Mouse (Mus musculus) stomach, postnatal 0 days (tissue): ENCODE results near the gene Pde1c.

Source experiments
- CTCF ChIP-seq: IDR thresholded peaks from 2 replicates; pipeline ENCODE4 v1.5.1; 2016; ENCODE audit warnings: antibody characterized with exemption, low read depth, mild to moderate bottlenecking, moderate library complexity
- EP300 ChIP-seq: optimal IDR thresholded peaks from 2 replicates; pipeline ENCODE3; 2016; ENCODE audit warnings: antibody characterized with exemption

GRCm38 (mm10) chr6:56523938-56524866, 44.7 kb downstream of the Pde1c start:
- TF ChIP-seq CTCF: no peak
- no peak for TF ChIP-seq EP300
